Mouse (Mus musculus): ENCODE results near the gene Akt1. TPM values are rescaled to one million over a fixed set of nuclear protein-coding genes. Genes with fewer than 3 reads are reported as not detected.
A peak's percentile ranks its signal among the peaks of the same experiment; 100 is the strongest.

Akt1 gene
- total and polyA plus RNA-seq, 3 experiments, result 66.6 to 144 (median 74.4) TPM

DNA sequence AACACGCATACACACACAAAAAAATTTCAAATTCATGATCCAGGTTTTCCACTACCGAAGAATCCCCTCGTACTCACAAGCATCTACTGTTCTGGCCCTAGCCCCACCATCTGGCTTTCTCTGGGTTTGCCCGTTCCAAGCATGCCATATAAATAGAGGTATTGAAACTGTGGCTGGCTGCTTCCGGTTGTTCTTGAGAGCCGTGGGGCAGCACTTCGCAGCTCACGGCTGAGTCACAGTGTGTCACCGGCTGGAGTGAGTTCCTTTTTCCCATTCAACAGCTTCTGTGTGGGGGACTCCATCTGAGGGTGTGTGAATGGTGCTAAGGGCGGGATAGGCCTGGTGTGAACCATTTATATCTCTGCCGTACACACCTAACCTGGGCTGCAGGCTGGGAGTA is 57.5 kb downstream of the Akt1 start (continued):
- TF ChIP-seq E2F4 (IDR thresholded peaks at IDR 0.05; ENCODE audit: insufficient replicate concordance, low read depth, low read length) (no peak), IRF4 (IDR thresholded peaks at IDR 0.05; ENCODE audit: low read depth, low read length) (peak; percentile 71), PAX5 (IDR thresholded peaks at IDR 0.05; ENCODE audit: low read length) (no peak), MEF2A (IDR thresholded peaks at IDR 0.05; ENCODE audit: borderline replicate concordance, low read depth, low read length) (peak; percentile 88), MAX (IDR thresholded peaks at IDR 0.05; ENCODE audit: low read length) (peak; percentile 68), SIN3A (IDR thresholded peaks at IDR 0.05; ENCODE audit: low read length) (peak; percentile 23; the same call in 1 of the 2 replicates), HCFC1 (IDR thresholded peaks at IDR 0.05; ENCODE audit: low read depth, low read length) (no peak; the same call in 1 of the 2 replicates), ELF1 (IDR thresholded peaks at IDR 0.05; ENCODE audit: low read depth, low read length) (peak; percentile 71), JUND (conservative IDR thresholded peaks at IDR 0.05; ENCODE audit: low read depth, low read length) (no peak; the same call in 1 of the 2 replicates), TCF12 (IDR thresholded peaks at IDR 0.05; ENCODE audit: low read depth, low read length) (0 out of 2 replicates have a peak, but pooled peaks have one; percentile 68), ZMIZ1 (IDR thresholded peaks at IDR 0.05; ENCODE audit: low read depth, low read length) (peak; percentile 54; the same call in 1 of the 2 replicates), NELFE (IDR thresholded peaks at IDR 0.05; ENCODE audit: low read depth, low read length) (peak; percentile 38), ZC3H11A (IDR thresholded peaks at IDR 0.05; ENCODE audit: low read depth, low read length) (no peak), ZKSCAN1 (IDR thresholded peaks at IDR 0.05; ENCODE audit: borderline replicate concordance, low read depth, low read length) (no peak), CHD2 (IDR thresholded peaks at IDR 0.05; ENCODE audit: low read length) (peak; percentile 41; the same call in 1 of the 2 replicates), NRF1 (IDR thresholded peaks at IDR 0.05; ENCODE audit: low read depth, low read length) (no peak), USF2 (conservative IDR thresholded peaks at IDR 0.05; ENCODE audit: low read depth, low read length) (no peak), RAD21 (IDR thresholded peaks at IDR 0.05; ENCODE audit: low read depth, low read length) (no peak; the same call in 1 of the 2 replicates), GABPA (IDR thresholded peaks at IDR 0.05; ENCODE audit: insufficient replicate concordance, low read depth, low read length) (no peak), UBTF (IDR thresholded peaks at IDR 0.05; ENCODE audit: low read depth, low read length) (no peak; the same call in 1 of the 2 replicates), POLR2AphosphoS2 (IDR thresholded peaks at IDR 0.05; ENCODE audit: low read depth, low read length) (no peak; the same call in 1 of the 2 replicates)

DNA sequence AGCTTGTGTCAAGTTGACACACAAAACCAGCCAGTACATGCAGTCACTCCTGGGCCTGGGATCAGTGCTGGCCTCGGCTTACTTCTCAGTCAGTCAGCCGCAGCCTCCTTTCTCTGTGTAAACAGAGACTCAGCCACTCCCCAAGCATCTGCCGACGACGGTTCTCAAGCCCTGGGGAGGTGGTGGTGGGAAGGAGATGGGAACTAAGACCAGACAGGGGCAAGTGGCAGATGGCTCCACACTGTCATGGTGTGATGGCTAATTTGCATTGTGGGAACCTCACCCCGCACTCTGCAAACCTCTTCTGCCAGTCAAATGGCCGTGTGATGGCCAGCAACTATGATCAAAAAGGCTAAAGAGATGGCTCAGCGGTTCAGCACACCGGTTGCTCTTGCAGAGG is 58.0 kb downstream of the Akt1 start:
- peaks cover 32 to 44% of the 10 kb centered on the region in 2 experiments for H3K36me3 ChIP-seq (replicated peaks in 1 of 2; ENCODE audit: control insufficient read depth in 1 of 2, insufficient read depth in 1 of 2, low read length in 1 of 2)
- peak overlapping the region; percentile 75 for H3K27ac ChIP-seq (ENCODE audit: insufficient read depth, low read depth)

More for the DNA sequence above, 58.0 kb downstream of the Akt1 start:
- H3K9ac ChIP-seq (ENCODE audit: insufficient read depth, low read depth), result no peak overlapping the region
- H3K4me2 ChIP-seq (ENCODE audit: insufficient read depth, low read depth, poor library complexity, severe bottlenecking), result 0 out of 2 replicates have a peak overlapping the region, but pooled peaks have one; percentile 13
- no peaks in the 10 kb centered on the region for H3K79me2 ChIP-seq (replicated peaks; ENCODE audit: control insufficient read depth, extremely low read depth, insufficient read depth, poor library complexity, severe bottlenecking)
- peaks cover 37 to 94% of the 10 kb centered on the region in 2 experiments for H3K4me1 ChIP-seq (ENCODE audit: control insufficient read depth in 1 of 2, insufficient read depth in 2 of 2)
- in situ Hi-C loops (cut with MboI; ENCODE audit: low pct_ligation_motif_present, low pct_unique_long_range_greater_than_20kb, low sequenced_read_pairs) (no loop called here), dilution Hi-C loops (cut with MboI; ENCODE audit: extremely low pct_ligation_motif_present, extremely low pct_unique_long_range_greater_than_20kb, low sequenced_read_pairs) (no loop called here)
- no peak overlapping the region for H3K4me3 ChIP-seq (replicated peaks in 1 of 3; ENCODE audit: low read depth in 2 of 3, low read length in 2 of 3, poor library complexity in 1 of 3)
- TF ChIP-seq MAX (IDR thresholded peaks at IDR 0.05; ENCODE audit: low read length), result peak; percentile 53
- 0 out of 2 replicates have a peak, but pooled peaks have one; percentile 5 for TF ChIP-seq BHLHE40 (IDR thresholded peaks at IDR 0.05; ENCODE audit: low read depth, low read length)
- TF ChIP-seq CTCF (conservative IDR thresholded peaks at IDR 0.05 in 1 of 2, IDR thresholded peaks at IDR 0.05 in 1 of 2; ENCODE audit: low read depth in 2 of 2, low read length in 2 of 2), result no peak
- TF ChIP-seq SIN3A (IDR thresholded peaks at IDR 0.05; ENCODE audit: low read length), result peak; percentile 16; the same call in 1 of the 2 replicates
- TF ChIP-seq ETS1 (conservative IDR thresholded peaks at IDR 0.05; ENCODE audit: low read depth, low read length), result peak; percentile 69
- TF ChIP-seq TCF12 (IDR thresholded peaks at IDR 0.05; ENCODE audit: low read depth, low read length), result peak; percentile 55; the same call in 1 of the 2 replicates
- peak; percentile 45; the same call in 1 of the 2 replicates for TF ChIP-seq MYC (IDR thresholded peaks at IDR 0.05; ENCODE audit: low read depth, low read length)
- no peak for TF ChIP-seq USF2 (conservative IDR thresholded peaks at IDR 0.05; ENCODE audit: low read depth, low read length)
- no peaks in the 10 kb centered on the region for H3K27me3 ChIP-seq (replicated peaks)
- no peaks in the 10 kb centered on the region for H3K9me3 ChIP-seq (replicated peaks; ENCODE audit: low read length)
- DNase-seq (ENCODE audit: extremely low read depth), result peak; percentile 91

All from CH12.LX (cell line).